Mouse (Mus musculus) G1E-ER4 (cell line): Measurements from ENCODE around the gene Rps18. TPM values are rescaled to one million over a fixed set of nuclear protein-coding genes. Genes with fewer than 3 reads are reported as not detected.

Experiments
- GATA1 ChIP-seq: IDR thresholded peaks from one replicate; pipeline ENCODE4 v1.8.0; 2012; ENCODE audit warnings: low read length, inconsistent platforms
- polyA plus RNA-seq: library from polyadenylated mRNA; stranded (reverse); fragments of >175 nt; gene quantifications from 2 replicates; pipeline ENCODE4 v1.2.3, GENCODE M21; 2012

Gene Rps18
- polyA plus RNA-seq, 1 experiment: 364 TPM

- no peak for TF ChIP-seq GATA1
These were observed 25.3 kb downstream of the Rps18 start for GRCm38 (mm10) chr17:33930280-33931158.

- TF ChIP-seq GATA1: no peak
These were observed 26.2 kb downstream of the Rps18 start, which contains the start of gene Rgl2 for GRCm38 (mm10) chr17:33929371-33930279. Gene Rgl2, plus strand, starts transcription at chr17:33929543.

GRCm38 (mm10) chr17:33928251-33928947, 27.4 kb downstream of the Rps18 start:
- TF ChIP-seq GATA1: no peak

- TF ChIP-seq GATA1: no peak
These were observed 29.4 kb downstream of the Rps18 start for GRCm38 (mm10) chr17:33926207-33926932.

GRCm38 (mm10) chr17:33925406-33926116, 30.2 kb downstream of the Rps18 start:
- no peak for TF ChIP-seq GATA1

GRCm38 (mm10) chr17:33924577-33925283, 31.1 kb downstream of the Rps18 start:
- peak; percentile 26 for TF ChIP-seq GATA1

- no peak for TF ChIP-seq GATA1
These were observed 34.4 kb downstream of the Rps18 start for GRCm38 (mm10) chr17:33921361-33921760.

- TF ChIP-seq GATA1: no peak
These were observed 35.3 kb downstream of the Rps18 start for GRCm38 (mm10) chr17:33920282-33921097.

- no peak for TF ChIP-seq GATA1
These were observed 36.2 kb downstream of the Rps18 start for GRCm38 (mm10) chr17:33919351-33920281.

GRCm38 (mm10) chr17:33918293-33919203, 37.3 kb downstream of the Rps18 start:
- no peak for TF ChIP-seq GATA1

- TF ChIP-seq GATA1: no peak
These were observed 38.0 kb downstream of the Rps18 start for GRCm38 (mm10) chr17:33917656-33918292.
